Mouse (Mus musculus) liver, postnatal 0 days (tissue): ENCODE data around the gene Blmh. TPM values are rescaled to one million over a fixed set of nuclear protein-coding genes. Genes with fewer than 3 reads are reported as not detected.
A peak's percentile ranks its signal among the peaks of the same experiment; 100 is the strongest.

ENCODE experiments used
- ATAC-seq: fragments of 200-750 bp; cut with Nextera tagmentation; 2 replicates; pipeline ENCODE4 v1.8.0; 2017; ENCODE audit warnings: mild to moderate bottlenecking, moderate library complexity
- DNase-seq: peaks from one replicate; pipeline ENCODE4 v3.0.0-alpha.2; 2016
- H3K27ac ChIP-seq: fragments of 300-500 bp; sonication (generic); 2 replicates; pipeline ENCODE4 v1.5.1; 2014; ENCODE audit warnings: antibody characterized with exemption, moderate library complexity, mild to moderate bottlenecking, low read depth
- H3K27me3 ChIP-seq: fragments of 300-500 bp; sonication (generic); 2 replicates; pipeline ENCODE4 v1.6.1; 2014; ENCODE audit warnings: low read length, control low read depth, mixed read lengths; ENCODE audit not compliant: insufficient read depth
- H3K36me3 ChIP-seq: fragments of 300-500 bp; sonication (generic); replicated peaks from 2 replicates; pipeline ENCODE4 v1.6.1; 2014; ENCODE audit warnings: mild to moderate bottlenecking, control low read depth, low read length, moderate library complexity, mixed read lengths; ENCODE audit not compliant: insufficient read depth
- H3K4me1 ChIP-seq: fragments of 300-500 bp; sonication (generic); 2 replicates; pipeline ENCODE4 v1.6.1; 2014; ENCODE audit warnings: antibody characterized with exemption, mild to moderate bottlenecking, control low read depth; ENCODE audit not compliant: insufficient read depth
- H3K4me2 ChIP-seq: fragments of 300-500 bp; sonication (generic); 2 replicates; pipeline ENCODE4 v1.6.1; 2014; ENCODE audit warnings: low read depth, mild to moderate bottlenecking, low read length, moderate library complexity, mixed read lengths
- H3K4me3 ChIP-seq: fragments of 300-500 bp; sonication (generic); 2 replicates; pipeline ENCODE4 v1.5.1; 2014; ENCODE audit warnings: low read depth, low read length
- H3K9ac ChIP-seq: fragments of 300-500 bp; sonication (generic); replicated peaks from 2 replicates; pipeline ENCODE4 v1.6.1; 2014; ENCODE audit warnings: mild to moderate bottlenecking, moderate library complexity
- H3K9me3 ChIP-seq: fragments of 300-500 bp; sonication (generic); 2 replicates; pipeline ENCODE4 v1.6.1; 2016; ENCODE audit warnings: mild to moderate bottlenecking, control low read depth, low read length, mixed read lengths
- CTCF ChIP-seq: sonication (generic); IDR thresholded peaks from 2 replicates; pipeline ENCODE4 v1.5.1; 2016; ENCODE audit warnings: antibody characterized with exemption, low read depth
- EP300 ChIP-seq: IDR thresholded peaks from 2 replicates; pipeline ENCODE4 v1.6.1; 2016; ENCODE audit warnings: antibody characterized with exemption, low read depth, mild to moderate bottlenecking
- WGBS: fragments of 180-500 bp; shearing (Covaris S2); extraction: QIAGEN DNeasy Blood & Tissue Kit; methylation state at CpG from one replicate; pipeline ENCODE4 v1.1.7; 2014; ENCODE audit not compliant: insufficient replicate concordance; 5-methylcytosine and 5-hydroxymethylcytosine counted together
- polyA plus RNA-seq: library from polyadenylated mRNA; unstranded; fragments of >200 nt; fragmentation: Nextera tagmentation; extraction: Ambion mirVana; gene quantifications from 2 replicates; pipeline ENCODE4 v1.2.1, GENCODE M21; 2015

Blmh gene
- polyA plus RNA-seq, 1 experiment from 2014 or later = 34.6 TPM

- 68% methylated on average over 3 of the region's 3 CpGs for WGBS
- Histone ChIP-seq H3K4me2 (no peak overlapping the region), H3K9ac (no peak overlapping the region), H3K4me1 (peaks cover 24% of the 10 kb centered on the region), H3K27me3 (no peaks in the 10 kb centered on the region), H3K4me3 (no peak overlapping the region), H3K27ac (peak overlapping the region; percentile 45), H3K36me3 (no peaks in the 10 kb centered on the region), H3K9me3 (no peaks in the 10 kb centered on the region)
- ATAC-seq (no peak), DNase-seq (no peak)
- no peak for TF ChIP-seq CTCF
- TF ChIP-seq EP300 = no peak
These were observed 31.6 kb upstream of the Blmh start for GRCm38 (mm10) chr11:76892972-76893371.

- peak overlapping the region; percentile 45; the same call in 1 of the 2 replicates for H3K27ac ChIP-seq
- no peak overlapping the region for H3K4me2 ChIP-seq
- no peaks in the 10 kb centered on the region for H3K36me3 ChIP-seq
- H3K4me3 ChIP-seq = no peak overlapping the region
- ATAC-seq (peak; percentile 40), DNase-seq (peak; percentile 26)
- no peak overlapping the region for H3K9ac ChIP-seq
- 12% methylated on average over 4 of the region's 4 CpGs for WGBS
- no peaks in the 10 kb centered on the region for H3K9me3 ChIP-seq
- peaks cover 30% of the 10 kb centered on the region for H3K4me1 ChIP-seq
- no peak for TF ChIP-seq CTCF
- TF ChIP-seq EP300 = no peak; the same call in 1 of the 2 replicates
- no peaks in the 10 kb centered on the region for H3K27me3 ChIP-seq
These were observed 31.0 kb upstream of the Blmh start for GRCm38 (mm10) chr11:76893570-76893969.

GRCm38 (mm10) chr11:76894240-76894639 is 30.4 kb upstream of the Blmh start:
- ATAC-seq (peak; percentile 73), DNase-seq (peak; percentile 70)
- TF ChIP-seq CTCF (peak; percentile 95), EP300 (no peak)
- no peak overlapping the region for H3K4me3 ChIP-seq
- H3K27me3 ChIP-seq = no peaks in the 10 kb centered on the region
- no peak overlapping the region for H3K4me2 ChIP-seq
- no peaks in the 10 kb centered on the region for H3K9me3 ChIP-seq
- no peak overlapping the region for H3K27ac ChIP-seq
- H3K4me1 ChIP-seq = peaks cover 31% of the 10 kb centered on the region
- H3K36me3 ChIP-seq = no peaks in the 10 kb centered on the region
- WGBS = 24% methylated on average over 5 of the region's 5 CpGs
- H3K9ac ChIP-seq = no peak overlapping the region

- no peak for ATAC-seq
- Histone ChIP-seq H3K9me3 (no peaks in the 10 kb centered on the region), H3K4me3 (no peak overlapping the region), H3K4me1 (peaks cover 31% of the 10 kb centered on the region), H3K27ac (no peak overlapping the region), H3K36me3 (no peaks in the 10 kb centered on the region), H3K4me2 (no peak overlapping the region), H3K9ac (no peak overlapping the region), H3K27me3 (no peaks in the 10 kb centered on the region)
- DNase-seq = no peak
- TF ChIP-seq EP300 (no peak), CTCF (no peak)
- 60% methylated on average over 6 of the region's 6 CpGs for WGBS
These were observed 28.2 kb upstream of the Blmh start for GRCm38 (mm10) chr11:76896360-76896759.

GRCm38 (mm10) chr11:76897126-76897525 is 27.5 kb upstream of the Blmh start:
- Histone ChIP-seq H3K36me3 (no peaks in the 10 kb centered on the region), H3K4me3 (no peak overlapping the region), H3K9me3 (no peaks in the 10 kb centered on the region), H3K27ac (no peak overlapping the region), H3K9ac (no peak overlapping the region), H3K27me3 (no peaks in the 10 kb centered on the region), H3K4me1 (peaks cover 28% of the 10 kb centered on the region), H3K4me2 (no peak overlapping the region)
- ATAC-seq (no peak), DNase-seq (no peak)
- TF ChIP-seq CTCF (no peak), EP300 (no peak)
- 61% methylated on average over 1 of the region's 1 CpGs for WGBS

GRCm38 (mm10) chr11:76897871-76898270 is 26.7 kb upstream of the Blmh start:
- Histone ChIP-seq H3K4me2 (no peak overlapping the region), H3K9ac (no peak overlapping the region), H3K9me3 (no peaks in the 10 kb centered on the region), H3K27ac (0 out of 2 replicates have a peak overlapping the region, but pooled peaks have one; percentile 16), H3K36me3 (no peaks in the 10 kb centered on the region), H3K4me1 (peaks cover 25% of the 10 kb centered on the region), H3K27me3 (no peaks in the 10 kb centered on the region), H3K4me3 (no peak overlapping the region)
- DNase-seq = no peak
- WGBS = 43% methylated on average over 3 of the region's 3 CpGs
- no peak for ATAC-seq
- TF ChIP-seq CTCF = no peak
- no peak for TF ChIP-seq EP300

- no peak for DNase-seq
- Histone ChIP-seq H3K27ac (no peak overlapping the region), H3K9me3 (no peaks in the 10 kb centered on the region), H3K4me2 (no peak overlapping the region), H3K4me1 (peaks cover 16% of the 10 kb centered on the region), H3K36me3 (no peaks in the 10 kb centered on the region), H3K9ac (no peak overlapping the region), H3K4me3 (no peak overlapping the region), H3K27me3 (no peaks in the 10 kb centered on the region)
- WGBS = 68% methylated on average over 3 of the region's 3 CpGs
- TF ChIP-seq EP300 = no peak
- no peak for TF ChIP-seq CTCF
- no peak for ATAC-seq
These were observed 25.9 kb upstream of the Blmh start for GRCm38 (mm10) chr11:76898751-76899150.
